Mouse (Mus musculus): ENCODE data around the gene Foxm1.

GRCm38 (mm10) chr6:128334397-128335124 is 28.2 kb upstream of the Foxm1 start:
- TF ChIP-seq POLR2A (IDR thresholded peaks at IDR 0.05; ENCODE audit: insufficient read depth, low read depth, low read length): no peak
- TF ChIP-seq CTCF (IDR thresholded peaks at IDR 0.05; ENCODE audit: insufficient read depth, low read depth, low read length): peak; percentile 43; the same call in 1 of the 2 replicates
